Mouse (Mus musculus) c-Kit-positive CD71-positive TER-119-negative erythroid progenitor cells, embryonic 14.5 days (primary cell): Measurements from ENCODE around the gene Sh3bgrl2.
"Not testable (repeated sequence)": the region's sequence is repeated elsewhere in the genome, so short reads cannot be mapped to it uniquely, and the experiment has no call there.

Source experiments
- DNase-seq: peaks from one replicate; pipeline ENCODE4 v3.0.0-alpha.2; 2013; ENCODE audit warnings: low read depth

The Sh3bgrl2 gene

DNA sequence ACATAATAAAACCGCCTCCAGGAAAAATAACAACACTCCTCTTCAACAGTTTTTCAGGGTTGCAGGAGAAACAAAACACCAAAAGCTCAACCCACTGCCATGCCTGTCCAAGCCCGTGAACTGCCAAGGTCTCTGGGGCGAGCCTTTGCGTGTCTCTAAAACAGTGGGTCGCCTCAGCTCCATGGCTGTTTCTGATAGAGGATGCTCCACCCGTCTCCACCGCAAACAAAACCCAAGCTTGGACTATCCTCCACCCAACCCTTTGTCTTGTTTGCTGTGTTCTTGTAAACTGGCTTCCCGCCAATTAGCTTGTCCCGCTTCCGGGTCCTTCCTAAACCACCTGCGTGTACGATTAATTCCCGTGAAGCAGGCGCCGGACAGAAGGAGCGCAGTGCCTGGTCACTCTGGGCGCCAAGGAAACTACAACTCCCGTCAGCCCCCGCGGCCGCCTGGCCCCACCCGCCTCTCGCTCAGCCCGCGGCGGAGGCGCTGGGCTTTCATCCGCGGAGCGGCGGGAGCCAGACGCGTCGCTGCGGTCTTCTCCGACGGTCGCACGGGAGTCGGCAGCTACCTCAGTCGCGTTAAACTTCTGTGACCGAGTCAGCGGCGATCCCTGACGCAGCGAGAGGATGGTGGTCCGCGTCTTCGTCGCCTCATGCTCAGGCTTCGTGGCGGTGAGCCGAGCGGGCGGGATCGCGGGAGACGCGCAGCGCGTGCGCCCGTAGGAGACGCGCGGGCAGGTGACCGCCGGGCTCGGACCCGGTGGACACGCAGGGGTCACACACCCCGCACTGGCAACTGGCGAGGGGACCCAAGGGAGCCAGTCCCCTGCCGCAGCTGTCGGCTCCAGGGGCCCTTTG, at the start of gene Sh3bgrl2:
TSS of gene Sh3bgrl2 (plus strand) at position 498 of the 860 bp plus-strand sequence.
- DNase-seq: peak; percentile 58

GRCm38 (mm10) chr9:83519081-83519480, 29.0 kb upstream of the Sh3bgrl2 start:
- not testable (repeated sequence) for DNase-seq

- no peak for DNase-seq
Observed at GRCm38 (mm10) chr9:83519510-83520155, 28.5 kb upstream of the Sh3bgrl2 start.

- DNase-seq: no peak
Observed at GRCm38 (mm10) chr9:83527341-83528060, 20.6 kb upstream of the Sh3bgrl2 start.

GRCm38 (mm10) chr9:83533044-83533769, 14.9 kb upstream of the Sh3bgrl2 start:
- no peak for DNase-seq

DNA sequence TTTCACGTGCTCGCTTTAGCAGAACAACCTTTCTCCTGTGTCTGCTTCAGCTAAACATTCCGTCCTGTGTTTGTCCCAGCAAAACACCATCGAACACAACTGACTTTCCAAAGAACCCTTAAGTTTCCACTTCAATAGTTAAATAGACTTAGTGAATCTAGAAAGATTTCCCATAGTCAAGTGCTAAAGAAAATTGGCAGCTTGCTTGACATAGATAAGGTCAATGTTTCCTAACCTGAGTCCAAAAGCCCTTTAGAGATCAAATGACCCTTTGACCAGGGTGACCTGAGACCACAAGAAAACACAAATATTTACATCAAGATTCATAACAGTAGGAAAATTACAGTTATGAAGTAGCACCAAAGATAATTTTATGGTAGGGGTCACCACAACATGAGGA, 11.2 kb upstream of the Sh3bgrl2 start:
- no peak for DNase-seq

- DNase-seq: no peak
Observed at GRCm38 (mm10) chr9:83537510-83537909, 10.6 kb upstream of the Sh3bgrl2 start.

DNA sequence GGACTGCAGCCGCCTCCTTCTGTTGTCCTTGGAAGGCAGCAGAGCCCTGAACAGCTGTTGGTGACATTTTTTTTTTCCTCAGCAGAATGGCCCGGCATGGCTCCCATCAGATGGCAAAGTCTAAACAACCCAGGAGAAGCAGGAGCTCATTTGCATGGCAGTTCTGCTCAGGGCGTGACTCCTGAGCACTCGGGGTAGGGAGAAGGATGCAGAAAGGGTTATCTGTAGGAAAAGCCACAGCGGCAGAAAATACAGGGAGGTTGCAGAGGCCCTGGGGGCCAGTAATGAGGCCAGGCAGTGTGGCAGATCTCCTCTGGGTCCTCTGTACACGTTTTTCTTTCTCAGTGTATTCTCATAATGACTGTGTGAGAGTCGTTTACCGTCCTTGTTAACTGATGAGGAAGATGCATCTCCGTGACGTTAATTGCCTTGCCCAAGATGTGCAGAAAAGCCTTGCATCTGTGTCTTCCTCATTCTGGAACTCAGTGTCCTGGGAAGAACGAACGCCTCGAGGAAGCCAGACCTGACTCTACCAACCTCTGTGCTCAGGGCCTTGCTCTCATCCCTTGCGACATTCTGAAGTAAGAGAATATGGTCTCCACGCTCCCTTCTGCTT, 10.1 kb upstream of the Sh3bgrl2 start:
- DNase-seq: no peak

DNA sequence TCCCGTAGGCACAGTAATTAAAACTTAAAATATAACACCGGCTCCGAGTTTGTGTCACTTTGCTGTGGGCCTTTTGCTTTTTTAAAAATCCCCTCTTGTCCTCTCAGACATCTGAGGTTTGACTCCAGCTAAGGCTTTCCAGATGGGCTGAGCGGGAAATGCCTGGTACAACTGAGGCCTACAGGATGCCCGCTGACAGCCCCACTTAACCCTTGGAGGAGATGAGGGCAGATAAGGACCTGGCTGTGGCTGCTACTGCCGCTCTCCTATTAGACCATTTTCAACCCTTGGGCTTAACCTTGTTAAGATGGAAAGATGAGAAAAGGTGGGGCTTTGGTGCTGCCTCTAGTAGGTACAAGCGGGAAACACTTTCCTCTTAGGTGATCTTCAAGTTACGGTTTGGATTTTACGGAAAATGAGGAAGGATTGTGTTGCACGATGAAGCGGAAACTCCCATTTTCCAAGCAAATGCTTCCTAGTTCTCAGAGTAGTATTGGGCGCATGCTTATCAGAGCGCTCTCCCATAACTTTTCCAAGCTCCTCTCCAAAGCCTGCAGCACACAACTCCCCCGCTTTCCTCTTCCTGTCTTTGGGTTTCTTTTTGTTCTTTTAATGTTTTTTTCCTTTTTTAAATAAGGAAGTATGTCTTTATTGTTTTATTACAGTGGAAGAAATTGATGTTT, 8.2 kb upstream of the Sh3bgrl2 start:
- no peak for DNase-seq

GRCm38 (mm10) chr9:83540492-83540857, 7.7 kb upstream of the Sh3bgrl2 start:
- no peak for DNase-seq

DNA sequence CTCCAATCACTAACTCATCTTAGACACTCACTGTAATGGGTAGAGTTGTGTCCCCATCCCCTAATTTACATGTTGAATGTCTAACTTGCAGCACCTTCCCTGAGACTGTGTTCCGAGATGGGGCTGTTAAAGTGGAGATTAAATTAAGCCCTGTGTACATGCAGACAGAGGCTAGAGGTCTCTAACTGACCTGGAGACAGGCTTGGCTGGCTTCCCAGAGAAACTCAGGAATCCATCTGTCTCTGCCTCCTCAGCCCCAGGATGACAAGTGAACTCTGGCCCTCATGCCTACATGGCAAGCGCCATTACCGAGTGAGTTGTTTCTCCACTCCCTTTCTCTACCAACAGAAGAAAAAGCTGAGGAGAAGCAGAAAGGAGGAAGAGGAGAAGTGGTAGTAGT, 7.2 kb upstream of the Sh3bgrl2 start:
- no peak for DNase-seq

GRCm38 (mm10) chr9:83545240-83545639, 2.9 kb upstream of the Sh3bgrl2 start:
- DNase-seq: no peak

- no peak for DNase-seq
Observed at GRCm38 (mm10) chr9:83546316-83546715, 1.8 kb upstream of the Sh3bgrl2 start.

DNA sequence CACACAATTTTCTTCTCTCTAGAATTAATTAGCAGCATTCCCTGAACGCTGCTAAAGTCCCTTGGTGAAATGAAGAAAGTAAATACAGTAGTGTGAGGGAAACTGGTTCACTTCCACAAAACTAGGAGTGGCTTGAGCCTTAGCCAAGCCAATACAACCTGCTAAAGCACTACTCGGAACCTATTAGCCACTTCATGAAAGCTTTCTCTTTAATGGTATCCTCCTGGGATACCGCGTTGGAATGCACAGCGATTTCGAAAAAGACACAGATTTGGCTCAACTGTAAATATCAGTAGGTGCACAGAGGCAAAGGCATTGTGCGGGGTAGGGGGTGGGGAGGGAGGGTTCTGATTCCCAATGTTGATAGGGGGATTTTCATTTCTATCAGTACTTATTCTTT, 898 bp upstream of the Sh3bgrl2 start:
- DNase-seq: no peak

- no peak for DNase-seq
Observed at GRCm38 (mm10) chr9:83549866-83550265, 1.7 kb downstream of the Sh3bgrl2 start.

DNA sequence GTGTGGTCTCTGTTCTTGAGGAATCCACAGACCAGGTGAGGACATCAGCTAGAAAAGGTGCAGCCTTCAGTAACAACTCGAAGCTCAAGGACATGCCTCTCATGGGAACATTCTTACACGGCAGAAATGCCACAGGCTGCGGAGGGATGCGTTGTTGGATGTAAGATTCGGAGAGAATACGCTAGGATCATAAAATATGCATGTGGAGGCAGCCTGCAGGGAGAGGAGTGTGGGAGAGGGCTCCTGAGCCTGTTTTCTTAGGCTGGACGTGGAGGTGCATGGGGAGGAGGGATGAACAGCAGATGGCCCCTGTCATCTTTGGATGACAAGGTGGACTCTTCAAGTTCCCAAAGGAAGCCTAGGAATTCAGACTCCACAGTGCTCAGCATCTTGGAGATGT, 3.0 kb downstream of the Sh3bgrl2 start:
- DNase-seq: no peak

DNA sequence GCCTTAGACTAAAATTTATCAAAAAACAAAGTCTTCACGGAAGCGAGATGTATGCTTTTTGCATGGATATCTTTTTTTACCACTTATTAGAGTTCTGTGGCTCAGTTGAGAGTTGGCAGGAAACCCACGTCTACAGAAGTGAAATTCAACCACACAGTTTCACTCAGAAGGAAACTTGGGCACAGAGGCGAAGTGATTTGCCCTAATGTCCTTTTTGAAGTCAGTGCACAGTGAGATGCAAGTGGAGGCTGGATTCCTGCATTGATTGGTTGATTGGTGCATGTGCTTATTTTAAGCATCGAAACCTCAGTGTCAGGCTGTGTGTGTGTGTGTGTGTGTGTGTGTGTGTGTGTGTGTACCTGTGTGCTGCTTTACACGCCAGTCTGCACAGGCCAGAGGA, 3.5 kb downstream of the Sh3bgrl2 start:
- no peak for DNase-seq

GRCm38 (mm10) chr9:83555580-83555979, 7.5 kb downstream of the Sh3bgrl2 start:
- DNase-seq: no peak

GRCm38 (mm10) chr9:83556236-83556635, 8.1 kb downstream of the Sh3bgrl2 start:
- no peak for DNase-seq

- DNase-seq: no peak
Observed at GRCm38 (mm10) chr9:83556780-83557771, 8.9 kb downstream of the Sh3bgrl2 start.
